Mouse (Mus musculus) lung, adult 2 months (tissue): Measurements from ENCODE around the gene Pfkfb2. TPM values are rescaled to one million over a fixed set of nuclear protein-coding genes. Genes with fewer than 3 reads are reported as not detected.

ENCODE experiments used
- DNase-seq: peaks from one replicate; pipeline ENCODE4 v3.0.0; 2022
- H3K4me1 ChIP-seq: fragments of 200-500 bp; 2 replicates; pipeline ENCODE4 v1.6.1; 2011; ENCODE audit warnings: low read length; ENCODE audit not compliant: control insufficient read depth, insufficient read depth
- H3K4me3 ChIP-seq: fragments of 200-500 bp; replicated peaks from 2 replicates; pipeline ENCODE3; 2011; ENCODE audit warnings: low read depth, mild to moderate bottlenecking, control low read depth, low read length; ENCODE audit errors: extremely low read depth
- CTCF ChIP-seq: fragments of 200-500 bp; IDR thresholded peaks from 2 replicates; pipeline ENCODE4 v1.5.1; 2011; ENCODE audit warnings: mild to moderate bottlenecking, low read length, control low read depth; ENCODE audit not compliant: insufficient read depth
- POLR2A ChIP-seq: fragments of 200-500 bp; IDR thresholded peaks from 2 replicates; pipeline ENCODE4 v1.6.1; 2011; ENCODE audit warnings: low read depth, mild to moderate bottlenecking, control low read depth, low read length, borderline replicate concordance; ENCODE audit errors: extremely low read depth
- WGBS: fragments of 180-500 bp; shearing (Covaris S2); methylation state at CpG from one replicate; pipeline ENCODE4 v1.1.7; 2018; 5-methylcytosine and 5-hydroxymethylcytosine counted together
- polyA plus RNA-seq: library from polyadenylated mRNA; depleted of rRNA; stranded (reverse); fragments of >200 nt; gene quantifications from 2 replicates; pipeline ENCODE4 v1.2.3, GENCODE M21; 2012

The Pfkfb2 gene
- polyA plus RNA-seq, 1 experiment, result 23.7 TPM

- TF ChIP-seq POLR2A, result no peak
- no peak for TF ChIP-seq CTCF
- Histone ChIP-seq H3K4me1 (peaks cover 4% of the 10 kb centered on the region), H3K4me3 (no peak overlapping the region)
- DNase-seq, result no peak
- WGBS, result 87% methylated on average over 3 of the region's 3 CpGs
Observed at GRCm38 (mm10) chr1:130728708-130729107, 345 bp downstream of the Pfkfb2 start.

DNA sequence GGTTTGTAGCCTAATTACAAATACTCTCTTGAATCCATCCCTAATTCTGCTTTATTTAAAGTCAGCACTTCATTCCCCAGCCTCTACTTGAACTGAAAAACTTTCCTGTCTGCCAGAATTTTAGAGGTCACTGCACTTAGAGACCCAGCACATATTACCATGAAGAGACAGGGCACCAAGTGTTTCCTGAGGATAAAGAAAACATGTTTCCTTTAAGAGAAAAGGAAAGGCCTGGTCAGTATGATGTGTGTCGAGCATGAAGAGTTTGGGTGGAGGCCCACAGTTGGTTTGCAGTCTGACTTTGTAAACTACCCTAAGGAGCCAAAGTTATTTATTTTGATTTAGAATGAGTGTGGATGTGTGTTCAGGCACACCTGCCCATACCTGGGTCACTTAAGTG lies 983 bp downstream of the Pfkfb2 start:
- Histone ChIP-seq H3K4me1 (peaks cover 4% of the 10 kb centered on the region), H3K4me3 (no peak overlapping the region)
- 21% methylated on average over 1 of the region's 1 CpGs for WGBS
- DNase-seq, result no peak
- TF ChIP-seq CTCF, result no peak
- no peak for TF ChIP-seq POLR2A

DNA sequence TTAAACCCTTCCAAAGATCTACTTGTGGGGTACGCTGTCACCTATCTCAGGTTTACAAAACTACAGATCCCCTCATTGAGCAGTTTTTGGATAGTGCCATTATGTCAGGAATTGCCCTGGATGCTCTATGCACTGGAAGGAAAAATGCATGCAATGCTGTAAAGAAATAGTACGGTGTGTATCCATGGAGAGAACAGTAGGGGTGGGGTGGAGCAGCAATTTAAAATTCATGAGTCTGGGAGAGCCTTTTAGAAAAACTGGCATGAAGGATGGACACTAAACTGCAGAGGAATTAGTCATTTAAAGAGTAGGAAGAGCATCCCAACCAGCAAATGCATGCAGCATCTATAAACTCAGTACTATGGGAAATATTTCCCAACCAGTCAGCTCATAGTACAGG lies 2.7 kb downstream of the Pfkfb2 start:
- TF ChIP-seq CTCF (no peak), POLR2A (no peak)
- no peak overlapping the region for H3K4me3 ChIP-seq
- no peak for DNase-seq
- WGBS, result 92% methylated on average over 2 of the region's 2 CpGs
- H3K4me1 ChIP-seq, result peaks cover 4% of the 10 kb centered on the region

DNA sequence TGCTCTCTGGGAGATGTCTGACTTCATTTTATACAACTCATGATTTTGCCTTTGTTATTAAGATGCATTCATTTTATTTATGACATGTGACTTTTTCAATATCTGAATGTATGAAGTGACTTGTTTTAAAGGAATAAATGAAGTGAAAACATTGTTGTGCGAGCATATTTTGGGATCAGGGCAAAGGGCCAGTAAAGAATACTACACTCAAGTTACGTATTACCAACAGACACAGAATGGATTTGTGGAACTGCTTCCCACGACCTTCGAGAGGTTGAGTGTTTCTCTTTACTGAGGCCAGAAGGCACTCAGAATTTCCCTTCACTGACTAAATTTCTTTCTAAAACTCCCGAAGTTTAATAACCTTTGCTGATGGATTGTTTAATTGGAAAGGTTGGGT lies 4.8 kb downstream of the Pfkfb2 start:
- peaks cover 4% of the 10 kb centered on the region for H3K4me1 ChIP-seq
- H3K4me3 ChIP-seq, result no peak overlapping the region
- 57% methylated on average over 5 of the region's 5 CpGs for WGBS
- no peak for DNase-seq
- TF ChIP-seq CTCF (no peak), POLR2A (no peak)

DNA sequence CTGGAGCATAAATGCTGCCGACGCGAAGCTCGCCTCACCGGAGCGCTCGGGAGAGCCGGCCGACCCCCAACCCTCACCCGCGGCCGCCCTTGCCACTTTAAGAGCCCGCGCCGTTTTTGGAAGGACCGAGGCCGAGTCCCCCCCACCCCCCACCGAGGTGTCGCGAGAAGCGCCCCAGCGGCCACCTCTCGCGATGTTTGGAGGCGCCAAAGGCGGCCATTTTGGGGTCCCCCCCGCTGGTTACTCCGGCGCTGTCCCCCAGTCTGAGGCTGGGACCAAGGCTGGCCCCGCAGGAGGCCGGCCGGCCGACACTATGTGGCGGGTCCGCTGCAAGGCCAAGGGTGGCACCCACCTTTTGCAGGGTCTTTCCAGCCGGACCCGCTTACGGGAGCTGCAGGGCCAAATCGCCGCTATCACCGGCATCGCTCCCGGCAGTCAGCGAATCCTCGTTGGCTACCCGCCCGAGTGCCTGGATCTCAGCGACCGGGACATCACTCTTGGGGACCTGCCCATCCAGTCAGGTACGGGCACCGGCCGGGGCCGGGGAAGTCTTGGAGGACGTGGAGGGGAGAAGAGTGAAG lies 11.7 kb downstream of the Pfkfb2 start, which contains the start of gene Yod1:
TSS of gene Yod1 (plus strand) at position 37 of the 581 bp plus-strand sequence.
- peak; percentile 91 for DNase-seq
- H3K4me1 ChIP-seq, result peaks cover 5% of the 10 kb centered on the region; the same call in 1 of the 2 replicates
- no peak for TF ChIP-seq CTCF
- TF ChIP-seq POLR2A, result peak; percentile 61
- peak within 1 kb of the TSS; percentile 93 for H3K4me3 ChIP-seq
- WGBS, result under 1% methylated on average over 54 of the region's 54 CpGs

- under 1% methylated on average over 42 of the region's 42 CpGs for WGBS
- H3K4me1 ChIP-seq, result peaks cover 5% of the 10 kb centered on the region; the same call in 1 of the 2 replicates
- no peak for DNase-seq
- peak overlapping the region; percentile 93 for H3K4me3 ChIP-seq
- TF ChIP-seq CTCF (no peak), POLR2A (no peak)
Observed at GRCm38 (mm10) chr1:130716513-130717290, 12.4 kb downstream of the Pfkfb2 start.

- TF ChIP-seq POLR2A, result no peak
- no peak for TF ChIP-seq CTCF
- H3K4me1 ChIP-seq, result peaks cover 5% of the 10 kb centered on the region; the same call in 1 of the 2 replicates
- no peak for DNase-seq
- H3K4me3 ChIP-seq, result peak overlapping the region; percentile 93
- 2% methylated on average over 3 of the region's 3 CpGs for WGBS
Observed at GRCm38 (mm10) chr1:130716218-130716512, 12.9 kb downstream of the Pfkfb2 start.

- DNase-seq, result peak; percentile 97
- peaks cover 5% of the 10 kb centered on the region; the same call in 1 of the 2 replicates for H3K4me1 ChIP-seq
- peak within 1 kb of the TSS; percentile 93 for H3K4me3 ChIP-seq
- peak; percentile 75; the same call in 1 of the 2 replicates for TF ChIP-seq POLR2A
- TF ChIP-seq CTCF, result no peak
- WGBS, result 1% methylated on average over 38 of the region's 38 CpGs
Observed at GRCm38 (mm10) chr1:130715561-130716217, 13.4 kb downstream of the Pfkfb2 start, which contains the start of gene Gm29427. Gene Gm29427 (minus strand): TSS chr1:130715799.

DNA sequence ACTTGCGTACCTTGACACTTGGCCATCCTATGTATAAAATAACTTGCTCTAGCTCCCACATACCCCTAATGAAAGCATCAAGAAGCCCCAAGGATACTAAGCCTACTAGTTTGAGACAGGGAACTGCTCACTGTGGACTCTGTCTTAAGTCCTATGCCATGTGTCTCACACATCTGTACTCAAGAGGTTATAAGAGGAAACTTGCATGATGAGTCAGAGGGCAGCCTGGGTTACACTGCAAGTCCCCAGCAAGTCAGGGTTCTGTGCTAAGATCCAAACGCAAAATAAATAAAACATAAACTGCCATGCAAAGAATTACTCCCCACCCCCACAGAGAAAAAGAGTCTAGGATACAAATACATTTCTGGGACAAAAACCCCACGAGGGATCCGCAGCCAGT lies 15.0 kb downstream of the Pfkfb2 start:
- Histone ChIP-seq H3K4me1 (peaks cover 4% of the 10 kb centered on the region; the same call in 1 of the 2 replicates), H3K4me3 (no peak overlapping the region)
- DNase-seq, result no peak
- WGBS, result 79% methylated on average over 4 of the region's 4 CpGs
- TF ChIP-seq POLR2A (no peak), CTCF (no peak)
